Mouse (Mus musculus): ENCODE measurements around the gene Nr2f6.

The Nr2f6 gene

GRCm38 (mm10) chr8:71391696-71392095 lies 9.9 kb upstream of the Nr2f6 start:
- no peak for DNase-seq (ENCODE audit: low read depth)

GRCm38 (mm10) chr8:71388267-71388666 lies 6.5 kb upstream of the Nr2f6 start:
- DNase-seq (ENCODE audit: low read depth): no peak

GRCm38 (mm10) chr8:71385212-71385835 lies 3.6 kb upstream of the Nr2f6 start:
- no peak for DNase-seq (ENCODE audit: low read depth)

- DNase-seq (ENCODE audit: low read depth): no peak
Observed at GRCm38 (mm10) chr8:71383860-71384259, 2.1 kb upstream of the Nr2f6 start.

GRCm38 (mm10) chr8:71383396-71383795 lies 1.6 kb upstream of the Nr2f6 start:
- no peak for DNase-seq (ENCODE audit: low read depth)

- DNase-seq (ENCODE audit: low read depth): no peak
Observed at GRCm38 (mm10) chr8:71381971-71382961, 506 bp upstream of the Nr2f6 start.

GRCm38 (mm10) chr8:71380178-71381171 lies 1.3 kb downstream of the Nr2f6 start:
- no peak for DNase-seq (ENCODE audit: low read depth)

- DNase-seq (ENCODE audit: low read depth): no peak
Observed at GRCm38 (mm10) chr8:71379512-71380075, 2.2 kb downstream of the Nr2f6 start.

- DNase-seq (ENCODE audit: low read depth): no peak
Observed at GRCm38 (mm10) chr8:71379008-71379407, 2.8 kb downstream of the Nr2f6 start.

GRCm38 (mm10) chr8:71376423-71377030 lies 5.2 kb downstream of the Nr2f6 start:
- no peak for DNase-seq (ENCODE audit: low read depth)

- peak; percentile 60 for DNase-seq (ENCODE audit: low read depth)
Observed at GRCm38 (mm10) chr8:71375581-71376422, 6.0 kb downstream of the Nr2f6 start.

- no peak for DNase-seq (ENCODE audit: low read depth)
Observed at GRCm38 (mm10) chr8:71374616-71375206, 7.0 kb downstream of the Nr2f6 start.

GRCm38 (mm10) chr8:71373000-71373399 lies 8.8 kb downstream of the Nr2f6 start:
- no peak for DNase-seq (ENCODE audit: low read depth)

GRCm38 (mm10) chr8:71372427-71372826 lies 9.3 kb downstream of the Nr2f6 start:
- DNase-seq (ENCODE audit: low read depth): no peak

- peak; percentile 97 for DNase-seq (ENCODE audit: low read depth)
Observed at GRCm38 (mm10) chr8:71371236-71371848, 10.4 kb downstream of the Nr2f6 start, which contains the start of gene Ocel1. Gene Ocel1 (plus strand): TSS chr8:71371298.

GRCm38 (mm10) chr8:71370711-71371235 lies 11.0 kb downstream of the Nr2f6 start:
- no peak for DNase-seq (ENCODE audit: low read depth)

GRCm38 (mm10) chr8:71369040-71369718 lies 12.6 kb downstream of the Nr2f6 start:
- DNase-seq (ENCODE audit: low read depth): no peak

GRCm38 (mm10) chr8:71368366-71368765 lies 13.4 kb downstream of the Nr2f6 start:
- no peak for DNase-seq (ENCODE audit: low read depth)
